Mouse (Mus musculus) heart, postnatal 0 days (tissue): ENCODE data around the gene Sri. TPM values are rescaled to one million over a fixed set of nuclear protein-coding genes. Genes with fewer than 3 reads are reported as not detected.
"Not testable (repeated sequence)": the region's sequence is repeated elsewhere in the genome, so short reads cannot be mapped to it uniquely, and the experiment has no call there.

Experiments
- ATAC-seq: fragments of 200-750 bp; cut with Nextera tagmentation; 2 replicates; pipeline ENCODE4 v1.8.0; 2017; ENCODE audit warnings: low read depth, moderate number of reproducible peaks, moderate library complexity; ENCODE audit not compliant: insufficient read depth
- DNase-seq: peaks from one replicate; pipeline ENCODE4 v3.0.0-alpha.2; 2016; ENCODE audit warnings: low spot score
- H3K27ac ChIP-seq: fragments of 300-500 bp; sonication (generic); 2 replicates; pipeline ENCODE4 v1.5.1; 2014; ENCODE audit warnings: low read depth, mild to moderate bottlenecking
- H3K27me3 ChIP-seq: fragments of 300-500 bp; sonication (generic); 2 replicates; pipeline ENCODE4 v1.6.1; 2014; ENCODE audit warnings: low read length, mixed read lengths; ENCODE audit not compliant: control insufficient read depth, insufficient read depth
- H3K36me3 ChIP-seq: fragments of 300-500 bp; sonication (generic); replicated peaks from 2 replicates; pipeline ENCODE4 v1.6.1; 2014; ENCODE audit warnings: low read length, mixed read lengths; ENCODE audit not compliant: control insufficient read depth, insufficient read depth
- H3K4me1 ChIP-seq: fragments of 300-500 bp; sonication (generic); 2 replicates; pipeline ENCODE4 v1.6.1; 2014; ENCODE audit warnings: antibody characterized with exemption; ENCODE audit not compliant: control insufficient read depth, insufficient read depth
- H3K4me2 ChIP-seq: fragments of 300-500 bp; sonication (generic); 2 replicates; pipeline ENCODE4 v1.6.1; 2014; ENCODE audit warnings: low read depth, mild to moderate bottlenecking, low read length, moderate library complexity
- H3K4me3 ChIP-seq: fragments of 300-500 bp; sonication (generic); 2 replicates; pipeline ENCODE4 v1.5.1; 2014; ENCODE audit warnings: low read depth, low read length
- H3K9ac ChIP-seq: fragments of 300-500 bp; sonication (generic); replicated peaks from 2 replicates; pipeline ENCODE4 v1.6.1; 2014; ENCODE audit warnings: low read depth, low read length, mixed read lengths
- H3K9me3 ChIP-seq: fragments of 300-500 bp; sonication (generic); replicated peaks from 2 replicates; pipeline ENCODE4 v1.6.1; 2016; ENCODE audit warnings: low read length; ENCODE audit not compliant: control insufficient read depth
- CTCF ChIP-seq: IDR thresholded peaks from 2 replicates; pipeline ENCODE4 v1.5.1; 2016; ENCODE audit warnings: antibody characterized with exemption, control low read depth, low read depth
- EP300 ChIP-seq: IDR thresholded peaks from 2 replicates; pipeline ENCODE4 v1.6.1; 2016; ENCODE audit warnings: antibody characterized with exemption, low read depth
- WGBS: fragments of 180-500 bp; shearing (Covaris S2); extraction: QIAGEN DNeasy Blood & Tissue Kit; methylation state at CpG from one replicate; pipeline ENCODE4 v1.1.7; 2014; 5-methylcytosine and 5-hydroxymethylcytosine counted together
- polyA plus RNA-seq: library from polyadenylated mRNA; unstranded; fragments of >200 nt; fragmentation: Nextera tagmentation; extraction: Ambion mirVana; gene quantifications from 2 replicates; pipeline ENCODE4 v1.2.1, GENCODE M21; 2015
- total RNA-seq: library from RNA; depleted of rRNA; stranded (reverse); fragments of >200 nt; gene quantifications from 2 replicates; pipeline ENCODE4 v1.2.3, GENCODE M21; 2014; ENCODE audit warnings: low replicate concordance; rRNA removed

The Sri gene
- total RNA-seq (136 and 152 TPM in 2 replicates), polyA plus RNA-seq (258 and 265 TPM in 2 replicates)

- ATAC-seq: no peak
- Histone ChIP-seq H3K36me3 (no peaks in the 10 kb centered on the region), H3K4me3 (no peak within 1 kb of the TSS), H3K9me3 (no peaks in the 10 kb centered on the region), H3K4me2 (no peak within 1 kb of the TSS), H3K27ac (no peak within 1 kb of the TSS), H3K9ac (no peak within 1 kb of the TSS), H3K4me1 (no peaks in the 10 kb centered on the region), H3K27me3 (no peaks in the 10 kb centered on the region)
- 77% methylated on average over 6 of the region's 6 CpGs for WGBS
- no peak for DNase-seq
- TF ChIP-seq EP300 (no peak), CTCF (no peak)
Measured at GRCm38 (mm10) chr5:8045855-8046254, at the start of gene Sri. Gene Sri, plus strand, starts transcription at chr5:8046078.

- H3K9ac ChIP-seq: no peak overlapping the region
- H3K4me1 ChIP-seq: no peaks in the 10 kb centered on the region
- TF ChIP-seq CTCF (peak; percentile 59), EP300 (no peak)
- no peaks in the 10 kb centered on the region for H3K27me3 ChIP-seq
- ATAC-seq (no peak), DNase-seq (peak; percentile 53)
- H3K4me2 ChIP-seq: no peak overlapping the region
- H3K27ac ChIP-seq: no peak overlapping the region
- H3K4me3 ChIP-seq: no peak overlapping the region
- WGBS: 42% methylated on average over 8 of the region's 8 CpGs
- H3K9me3 ChIP-seq: no peaks in the 10 kb centered on the region
- H3K36me3 ChIP-seq: no peaks in the 10 kb centered on the region
Measured at GRCm38 (mm10) chr5:7996401-7997044, 49.4 kb upstream of the Sri start.

- no peak overlapping the region for H3K4me2 ChIP-seq
- no peaks in the 10 kb centered on the region for H3K27me3 ChIP-seq
- TF ChIP-seq EP300 (no peak), CTCF (no peak)
- DNase-seq (no peak), ATAC-seq (no peak)
- no peak overlapping the region for H3K9ac ChIP-seq
- no peaks in the 10 kb centered on the region for H3K4me1 ChIP-seq
- 91% methylated on average over 2 of the region's 2 CpGs for whole genome bisulfite sequencing
- no peaks in the 10 kb centered on the region for H3K36me3 ChIP-seq
- H3K4me3 ChIP-seq: no peak overlapping the region
- H3K9me3 ChIP-seq: no peaks in the 10 kb centered on the region
- no peak overlapping the region for H3K27ac ChIP-seq
Measured at GRCm38 (mm10) chr5:7997086-7997485, 48.8 kb upstream of the Sri start.

GRCm38 (mm10) chr5:8000466-8000865, 45.4 kb upstream of the Sri start:
- Histone ChIP-seq H3K27ac (no peak overlapping the region), H3K4me2 (no peak overlapping the region), H3K4me1 (no peaks in the 10 kb centered on the region), H3K4me3 (no peak overlapping the region), H3K27me3 (no peaks in the 10 kb centered on the region), H3K9ac (no peak overlapping the region), H3K36me3 (no peaks in the 10 kb centered on the region), H3K9me3 (no peaks in the 10 kb centered on the region)
- ATAC-seq (no peak), DNase-seq (no peak)
- 67% methylated on average over 10 of the region's 10 CpGs for WGBS
- TF ChIP-seq CTCF (no peak), EP300 (no peak)

- H3K9ac ChIP-seq: no peak overlapping the region
- H3K4me2 ChIP-seq: no peak overlapping the region
- TF ChIP-seq EP300 (no peak), CTCF (no peak)
- no peaks in the 10 kb centered on the region for H3K9me3 ChIP-seq
- DNase-seq (no peak), ATAC-seq (no peak)
- H3K4me3 ChIP-seq: no peak overlapping the region
- H3K27me3 ChIP-seq: no peaks in the 10 kb centered on the region
- H3K27ac ChIP-seq: no peak overlapping the region
- no peaks in the 10 kb centered on the region for H3K4me1 ChIP-seq
- H3K36me3 ChIP-seq: no peaks in the 10 kb centered on the region
Measured at GRCm38 (mm10) chr5:8002827-8003226, 43.1 kb upstream of the Sri start.

- ATAC-seq (no peak), DNase-seq (no peak)
- WGBS: 66% methylated on average over 3 of the region's 3 CpGs
- Histone ChIP-seq H3K4me3 (no peak overlapping the region), H3K4me2 (no peak overlapping the region), H3K4me1 (no peaks in the 10 kb centered on the region), H3K27me3 (no peaks in the 10 kb centered on the region), H3K9ac (no peak overlapping the region), H3K36me3 (no peaks in the 10 kb centered on the region), H3K9me3 (no peaks in the 10 kb centered on the region), H3K27ac (no peak overlapping the region)
- TF ChIP-seq EP300 (no peak), CTCF (no peak)
Measured at GRCm38 (mm10) chr5:8013276-8013675, 32.6 kb upstream of the Sri start.

- not testable (repeated sequence) for H3K36me3 ChIP-seq, H3K4me2 ChIP-seq, H3K9ac ChIP-seq, H3K4me1 ChIP-seq, H3K27ac ChIP-seq, H3K4me3 ChIP-seq, ATAC-seq, H3K27me3 ChIP-seq, DNase-seq, H3K9me3 ChIP-seq
- WGBS: 84% methylated on average over 6 of the region's 6 CpGs
Measured at GRCm38 (mm10) chr5:8034596-8034995, 11.3 kb upstream of the Sri start.
